Mouse (Mus musculus) stomach, embryonic 15.5 days (tissue): Measurements from ENCODE around the gene Sertad2. TPM values are rescaled to one million over a fixed set of nuclear protein-coding genes. Genes with fewer than 3 reads are reported as not detected.
A peak's percentile ranks its signal among the peaks of the same experiment; 100 is the strongest.

Source experiments
- ATAC-seq: fragments of 200-750 bp; cut with Nextera tagmentation; 2 replicates; pipeline ENCODE4 v1.8.0; 2017; ENCODE audit warnings: low read depth, moderate number of reproducible peaks, moderate TSS enrichment; ENCODE audit not compliant: insufficient read depth, low FRiP score
- H3K27ac ChIP-seq: fragments of 300-500 bp; sonication (generic); 2 replicates; pipeline ENCODE4 v1.5.1; 2015; ENCODE audit warnings: mild to moderate bottlenecking, inconsistent platforms
- H3K27me3 ChIP-seq: fragments of 300-500 bp; sonication (generic); replicated peaks from 2 replicates; pipeline ENCODE4 v1.6.1; 2015; ENCODE audit warnings: inconsistent platforms
- H3K36me3 ChIP-seq: fragments of 300-500 bp; sonication (generic); 2 replicates; pipeline ENCODE4 v1.6.1; 2015; ENCODE audit warnings: inconsistent platforms
- H3K4me1 ChIP-seq: fragments of 300-500 bp; sonication (generic); 2 replicates; pipeline ENCODE4 v1.6.1; 2015; ENCODE audit warnings: inconsistent platforms
- H3K4me2 ChIP-seq: fragments of 300-500 bp; sonication (generic); 2 replicates; pipeline ENCODE4 v1.6.1; 2015; ENCODE audit warnings: mild to moderate bottlenecking, inconsistent platforms
- H3K4me3 ChIP-seq: fragments of 300-500 bp; sonication (generic); replicated peaks from 2 replicates; pipeline ENCODE4 v1.5.1; 2015; ENCODE audit warnings: inconsistent platforms
- H3K9ac ChIP-seq: fragments of 300-500 bp; sonication (generic); 2 replicates; pipeline ENCODE4 v1.6.1; 2015; ENCODE audit warnings: inconsistent platforms
- H3K9me3 ChIP-seq: fragments of 300-500 bp; sonication (generic); 2 replicates; pipeline ENCODE4 v1.6.1; 2016; ENCODE audit warnings: inconsistent platforms
- WGBS: fragments of 180-500 bp; shearing (Covaris S2); methylation state at CpG from one replicate; pipeline ENCODE4 v1.1.7; 2015; 5-methylcytosine and 5-hydroxymethylcytosine counted together
- polyA plus RNA-seq: library from polyadenylated mRNA; unstranded; fragments of >200 nt; fragmentation: Nextera tagmentation; extraction: Ambion mirVana; gene quantifications from 2 replicates; pipeline ENCODE4 v1.2.1, GENCODE M21; 2015

Gene Sertad2
- polyA plus RNA-seq, 1 experiment from 2014 or later = 38.8 TPM

DNA sequence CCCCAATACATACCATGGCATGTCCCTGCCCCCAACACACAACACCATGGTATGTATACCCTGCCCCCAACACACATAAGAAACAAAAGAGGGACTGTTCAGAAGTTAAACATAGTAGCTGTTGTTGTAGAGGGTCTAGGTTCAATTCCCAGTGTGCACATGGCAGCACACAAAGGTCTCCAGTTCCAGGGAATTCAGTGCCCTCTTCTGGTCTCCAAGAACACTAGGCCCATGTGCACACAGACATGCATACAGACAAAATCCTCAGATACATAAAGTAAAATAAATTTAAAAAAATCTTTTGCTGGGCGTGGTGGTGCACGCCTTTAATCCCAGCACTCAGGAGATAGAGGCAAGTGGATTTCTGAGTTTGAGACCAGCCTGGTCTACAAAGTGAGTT, 39.7 kb downstream of the Sertad2 start:
- Histone ChIP-seq H3K4me1 (no peaks in the 10 kb centered on the region), H3K9me3 (no peaks in the 10 kb centered on the region), H3K9ac (no peak overlapping the region), H3K27me3 (no peaks in the 10 kb centered on the region), H3K36me3 (no peaks in the 10 kb centered on the region), H3K4me3 (no peak overlapping the region), H3K27ac (no peak overlapping the region), H3K4me2 (no peak overlapping the region)
- no peak for ATAC-seq
- WGBS = 89% methylated on average over 2 of the region's 2 CpGs

DNA sequence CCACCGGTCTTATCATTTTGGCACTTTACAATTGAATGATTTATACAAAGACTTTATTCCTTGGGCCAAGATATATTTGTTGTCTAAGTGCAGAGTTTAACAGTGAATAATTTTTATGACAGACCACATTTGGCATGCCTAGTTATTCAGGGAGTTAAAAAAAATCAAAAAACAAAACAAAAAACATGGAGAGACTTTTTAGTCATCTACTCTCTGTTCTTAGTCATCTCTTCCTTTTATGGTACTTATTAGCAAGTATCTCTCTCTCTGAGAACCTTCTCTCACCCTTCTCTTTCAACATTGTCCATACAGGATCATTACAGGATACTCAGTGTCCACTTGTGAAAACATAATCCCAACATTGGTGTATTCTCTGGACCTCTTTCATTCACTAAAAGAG, 42.2 kb downstream of the Sertad2 start:
- Histone ChIP-seq H3K27me3 (no peaks in the 10 kb centered on the region), H3K36me3 (no peaks in the 10 kb centered on the region), H3K4me3 (no peak overlapping the region), H3K9ac (no peak overlapping the region), H3K27ac (no peak overlapping the region), H3K4me1 (no peaks in the 10 kb centered on the region), H3K4me2 (no peak overlapping the region), H3K9me3 (no peaks in the 10 kb centered on the region)
- ATAC-seq = no peak
- 64% methylated on average over 1 of the region's 1 CpGs for WGBS

DNA sequence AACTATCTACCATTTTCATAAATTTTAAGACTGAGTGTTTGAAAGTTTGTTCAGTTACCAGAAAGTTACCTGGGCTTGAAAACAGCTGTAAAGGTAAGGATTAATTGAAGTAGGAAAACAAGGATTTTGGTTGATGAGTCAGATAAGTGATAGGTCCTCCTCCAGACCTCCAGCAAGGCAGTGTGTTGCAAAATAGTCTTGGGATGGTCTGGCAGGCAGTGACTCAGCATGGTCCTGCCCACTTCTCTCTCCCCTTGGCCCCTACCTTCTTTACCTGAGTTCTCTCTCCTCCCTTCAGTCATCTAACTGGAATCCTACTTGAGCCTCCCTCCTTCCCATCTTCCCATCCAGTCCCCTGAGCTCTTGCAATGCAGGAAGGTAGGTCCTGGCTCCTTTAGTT, 43.1 kb downstream of the Sertad2 start:
- no peaks in the 10 kb centered on the region for H3K4me1 ChIP-seq
- no peak overlapping the region for H3K4me3 ChIP-seq
- no peak overlapping the region for H3K9ac ChIP-seq
- no peak for ATAC-seq
- H3K27ac ChIP-seq = no peak overlapping the region
- no peaks in the 10 kb centered on the region for H3K9me3 ChIP-seq
- no peaks in the 10 kb centered on the region for H3K27me3 ChIP-seq
- no peaks in the 10 kb centered on the region for H3K36me3 ChIP-seq
- H3K4me2 ChIP-seq = no peak overlapping the region

GRCm38 (mm10) chr11:20589393-20589792, 46.3 kb downstream of the Sertad2 start:
- no peak overlapping the region for H3K4me2 ChIP-seq
- no peaks in the 10 kb centered on the region for H3K36me3 ChIP-seq
- 40% methylated on average over 2 of the region's 2 CpGs for WGBS
- no peaks in the 10 kb centered on the region for H3K27me3 ChIP-seq
- H3K9me3 ChIP-seq = no peaks in the 10 kb centered on the region
- no peak overlapping the region for H3K9ac ChIP-seq
- H3K27ac ChIP-seq = no peak overlapping the region
- H3K4me3 ChIP-seq = no peak overlapping the region
- ATAC-seq = no peak
- peaks cover 4% of the 10 kb centered on the region; the same call in 1 of the 2 replicates for H3K4me1 ChIP-seq

DNA sequence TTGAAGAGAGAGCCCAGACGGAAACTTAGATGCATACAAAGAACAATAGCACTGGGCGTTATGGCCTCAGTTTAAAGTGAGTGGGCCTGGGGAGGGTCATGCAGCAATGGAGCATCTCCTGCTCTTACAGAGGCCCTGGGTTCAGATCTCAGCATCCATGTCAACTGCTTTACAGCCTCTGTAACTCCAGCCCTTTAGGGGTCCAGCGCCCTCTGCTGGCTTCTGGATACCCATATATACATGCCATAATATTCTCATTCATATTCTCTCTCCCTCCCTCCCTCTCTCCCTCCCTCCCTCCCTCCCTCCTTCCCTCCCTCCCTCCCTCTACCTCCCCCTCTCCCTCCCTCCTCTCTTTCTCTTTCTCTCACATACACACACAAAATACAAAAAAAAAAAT, 49.0 kb downstream of the Sertad2 start:
- Histone ChIP-seq H3K4me1 (peaks cover 9% of the 10 kb centered on the region; the same call in 1 of the 2 replicates), H3K9me3 (no peaks in the 10 kb centered on the region), H3K4me3 (no peak overlapping the region), H3K36me3 (no peaks in the 10 kb centered on the region), H3K4me2 (no peak overlapping the region), H3K9ac (no peak overlapping the region), H3K27me3 (no peaks in the 10 kb centered on the region), H3K27ac (no peak overlapping the region)
- ATAC-seq = no peak
- WGBS = 72% methylated on average over 3 of the region's 3 CpGs

- Histone ChIP-seq H3K4me2 (0 out of 2 replicates have a peak overlapping the region, but pooled peaks have one; percentile 2), H3K36me3 (no peaks in the 10 kb centered on the region), H3K4me3 (no peak overlapping the region), H3K4me1 (peaks cover 9% of the 10 kb centered on the region; the same call in 1 of the 2 replicates), H3K9ac (no peak overlapping the region), H3K27me3 (no peaks in the 10 kb centered on the region), H3K27ac (peak overlapping the region; percentile 21; the same call in 1 of the 2 replicates), H3K9me3 (no peaks in the 10 kb centered on the region)
- WGBS = 57% methylated on average over 22 of the region's 22 CpGs
- ATAC-seq = no peak
Measured at GRCm38 (mm10) chr11:20594229-20595201, 51.5 kb downstream of the Sertad2 start.

- no peaks in the 10 kb centered on the region for H3K27me3 ChIP-seq
- no peak overlapping the region for H3K27ac ChIP-seq
- 0 out of 2 replicates have a peak, but pooled peaks cover 2% of the 10 kb centered on the region for H3K4me1 ChIP-seq
- no peaks in the 10 kb centered on the region for H3K36me3 ChIP-seq
- no peak overlapping the region; the same call in 1 of the 2 replicates for H3K4me3 ChIP-seq
- WGBS = 35% methylated on average over 24 of the region's 24 CpGs
- H3K9ac ChIP-seq = no peak overlapping the region
- ATAC-seq = peak; percentile 22; the same call in 1 of the 2 replicates
- H3K9me3 ChIP-seq = no peaks in the 10 kb centered on the region
- H3K4me2 ChIP-seq = peak overlapping the region; percentile 45
Measured at GRCm38 (mm10) chr11:20603066-20603812, 60.2 kb downstream of the Sertad2 start.

DNA sequence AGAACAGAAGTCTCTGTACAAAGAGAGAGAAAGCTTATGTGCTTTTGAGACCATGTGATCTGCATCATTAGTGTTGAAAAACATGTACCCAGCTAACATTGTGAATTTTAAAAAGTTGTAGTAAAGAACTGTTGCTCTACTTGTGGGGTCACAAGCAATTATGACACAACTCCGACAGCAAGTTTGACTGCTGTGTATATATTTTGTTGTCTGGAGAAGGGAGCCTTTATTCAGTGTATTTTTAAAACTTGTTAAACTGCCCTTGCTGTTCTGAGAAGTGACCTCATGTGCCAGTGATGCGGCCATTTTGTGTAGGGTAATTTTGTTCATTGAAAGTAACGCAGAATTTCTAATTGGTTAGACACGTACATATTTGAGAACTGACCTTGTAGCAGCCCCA, 61.1 kb downstream of the Sertad2 start:
- Histone ChIP-seq H3K9ac (no peak overlapping the region), H3K4me3 (no peak overlapping the region), H3K27ac (no peak overlapping the region), H3K4me2 (no peak overlapping the region), H3K9me3 (no peaks in the 10 kb centered on the region), H3K36me3 (no peaks in the 10 kb centered on the region), H3K4me1 (0 out of 2 replicates have a peak, but pooled peaks cover 2% of the 10 kb centered on the region), H3K27me3 (no peaks in the 10 kb centered on the region)
- WGBS = 81% methylated on average over 4 of the region's 4 CpGs
- no peak for ATAC-seq

DNA sequence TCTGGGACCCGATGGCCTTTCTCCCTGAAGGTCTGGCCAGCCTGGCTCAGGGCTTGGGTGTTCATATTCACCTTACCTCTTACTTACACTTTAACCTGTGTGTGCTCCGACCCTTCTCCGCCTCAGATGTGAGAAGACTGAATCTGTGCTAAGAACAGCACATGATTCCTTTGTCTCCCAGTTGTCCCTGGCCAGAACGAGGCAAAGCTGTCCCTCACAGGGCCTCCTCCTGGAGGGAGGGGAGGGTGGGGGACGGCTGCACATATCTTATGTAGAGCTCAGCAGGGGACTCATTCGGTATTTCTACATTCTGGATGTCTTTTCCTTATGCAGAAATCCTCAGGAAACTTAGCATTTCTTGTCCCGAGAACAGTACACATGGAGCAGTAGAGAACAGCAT, 62.6 kb downstream of the Sertad2 start:
- Histone ChIP-seq H3K9me3 (no peaks in the 10 kb centered on the region), H3K9ac (no peak overlapping the region), H3K36me3 (no peaks in the 10 kb centered on the region), H3K4me1 (0 out of 2 replicates have a peak, but pooled peaks cover 2% of the 10 kb centered on the region), H3K27me3 (no peaks in the 10 kb centered on the region), H3K4me2 (no peak overlapping the region), H3K27ac (no peak overlapping the region), H3K4me3 (no peak overlapping the region)
- no peak for ATAC-seq
- WGBS = 59% methylated on average over 7 of the region's 7 CpGs

DNA sequence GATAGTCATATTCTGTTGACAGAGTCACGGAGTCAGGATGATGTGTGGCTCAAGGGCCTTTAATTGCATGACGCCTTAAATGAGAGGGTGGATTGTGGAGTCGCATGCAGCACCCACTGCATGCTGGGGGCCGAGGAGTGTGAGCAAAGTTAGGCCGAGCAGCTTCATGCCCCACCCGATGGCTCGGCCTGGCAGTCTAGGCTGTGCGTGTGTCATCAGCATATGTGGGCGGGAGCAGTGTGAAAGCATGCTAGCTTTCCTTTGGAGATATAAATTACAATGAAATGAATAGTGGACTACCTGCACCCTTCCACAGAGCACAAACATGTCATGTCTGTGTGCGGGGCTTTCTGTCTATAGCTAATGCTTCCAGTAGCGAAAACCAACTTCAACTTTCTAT, 65.4 kb downstream of the Sertad2 start:
- Histone ChIP-seq H3K4me2 (no peak overlapping the region), H3K4me3 (no peak overlapping the region), H3K9ac (no peak overlapping the region), H3K27ac (no peak overlapping the region), H3K4me1 (no peaks in the 10 kb centered on the region), H3K9me3 (no peaks in the 10 kb centered on the region), H3K36me3 (no peaks in the 10 kb centered on the region), H3K27me3 (no peaks in the 10 kb centered on the region)
- WGBS = 71% methylated on average over 11 of the region's 11 CpGs
- no peak for ATAC-seq

GRCm38 (mm10) chr11:20613223-20613622, 70.2 kb downstream of the Sertad2 start:
- Histone ChIP-seq H3K27me3 (no peaks in the 10 kb centered on the region), H3K4me1 (no peaks in the 10 kb centered on the region), H3K27ac (no peak overlapping the region), H3K9me3 (no peaks in the 10 kb centered on the region), H3K36me3 (no peaks in the 10 kb centered on the region), H3K4me2 (no peak overlapping the region), H3K9ac (no peak overlapping the region), H3K4me3 (no peak overlapping the region)
- ATAC-seq = no peak
- 73% methylated on average over 4 of the region's 4 CpGs for WGBS

- 59% methylated on average over 3 of the region's 3 CpGs for WGBS
- Histone ChIP-seq H3K27me3 (no peaks in the 10 kb centered on the region), H3K27ac (peak overlapping the region; percentile 48), H3K4me3 (no peak overlapping the region), H3K4me1 (no peaks in the 10 kb centered on the region), H3K9ac (no peak overlapping the region), H3K4me2 (no peak overlapping the region), H3K9me3 (no peaks in the 10 kb centered on the region), H3K36me3 (no peaks in the 10 kb centered on the region)
- no peak for ATAC-seq
Measured at GRCm38 (mm10) chr11:20616103-20616502, 73.0 kb downstream of the Sertad2 start.
